Mouse (Mus musculus) embryonic facial prominence, embryonic 15.5 days (tissue): ENCODE results near the gene Sgms1. TPM values are rescaled to one million over a fixed set of nuclear protein-coding genes. Genes with fewer than 3 reads are reported as not detected.

Experiments used
- ATAC-seq: fragments of 200-750 bp; cut with Nextera tagmentation; 2 replicates; pipeline ENCODE4 v1.8.0; 2017; ENCODE audit warnings: low read depth, moderate TSS enrichment; ENCODE audit not compliant: insufficient number of reproducible peaks, low FRiP score, low TSS enrichment
- H3K27ac ChIP-seq: fragments of 300-500 bp; sonication (generic); replicated peaks from 2 replicates; pipeline ENCODE4 v1.5.1; 2015; ENCODE audit warnings: mild to moderate bottlenecking, inconsistent platforms
- H3K27me3 ChIP-seq: fragments of 300-500 bp; sonication (generic); 2 replicates; pipeline ENCODE4 v1.6.1; 2015; ENCODE audit warnings: inconsistent platforms
- H3K36me3 ChIP-seq: fragments of 300-500 bp; sonication (generic); 2 replicates; pipeline ENCODE4 v1.6.1; 2015; ENCODE audit warnings: mild to moderate bottlenecking, inconsistent platforms
- H3K4me1 ChIP-seq: fragments of 300-500 bp; sonication (generic); 2 replicates; pipeline ENCODE4 v1.6.1; 2015; ENCODE audit warnings: inconsistent platforms
- H3K4me2 ChIP-seq: fragments of 300-500 bp; sonication (generic); replicated peaks from 2 replicates; pipeline ENCODE4 v1.6.1; 2015; ENCODE audit warnings: mild to moderate bottlenecking, inconsistent platforms
- H3K4me3 ChIP-seq: fragments of 300-500 bp; sonication (generic); replicated peaks from 2 replicates; pipeline ENCODE4 v1.5.1; 2015; ENCODE audit warnings: mild to moderate bottlenecking, inconsistent platforms
- H3K9ac ChIP-seq: fragments of 300-500 bp; sonication (generic); 2 replicates; pipeline ENCODE4 v1.6.1; 2015; ENCODE audit warnings: inconsistent platforms
- H3K9me3 ChIP-seq: fragments of 300-500 bp; sonication (generic); replicated peaks from 2 replicates; pipeline ENCODE4 v1.6.1; 2016; ENCODE audit warnings: inconsistent platforms
- WGBS: fragments of 180-500 bp; shearing (Covaris S2); methylation state at CpG from one replicate; pipeline ENCODE4 v1.1.7; 2015; 5-methylcytosine and 5-hydroxymethylcytosine counted together
- polyA plus RNA-seq: library from polyadenylated mRNA; unstranded; fragments of >200 nt; fragmentation: Nextera tagmentation; extraction: Ambion mirVana; gene quantifications from 2 replicates; pipeline ENCODE4 v1.2.1, GENCODE M21; 2015

Gene Sgms1
- polyA plus RNA-seq, 1 experiment from 2014 or later, result 38.8 TPM

DNA sequence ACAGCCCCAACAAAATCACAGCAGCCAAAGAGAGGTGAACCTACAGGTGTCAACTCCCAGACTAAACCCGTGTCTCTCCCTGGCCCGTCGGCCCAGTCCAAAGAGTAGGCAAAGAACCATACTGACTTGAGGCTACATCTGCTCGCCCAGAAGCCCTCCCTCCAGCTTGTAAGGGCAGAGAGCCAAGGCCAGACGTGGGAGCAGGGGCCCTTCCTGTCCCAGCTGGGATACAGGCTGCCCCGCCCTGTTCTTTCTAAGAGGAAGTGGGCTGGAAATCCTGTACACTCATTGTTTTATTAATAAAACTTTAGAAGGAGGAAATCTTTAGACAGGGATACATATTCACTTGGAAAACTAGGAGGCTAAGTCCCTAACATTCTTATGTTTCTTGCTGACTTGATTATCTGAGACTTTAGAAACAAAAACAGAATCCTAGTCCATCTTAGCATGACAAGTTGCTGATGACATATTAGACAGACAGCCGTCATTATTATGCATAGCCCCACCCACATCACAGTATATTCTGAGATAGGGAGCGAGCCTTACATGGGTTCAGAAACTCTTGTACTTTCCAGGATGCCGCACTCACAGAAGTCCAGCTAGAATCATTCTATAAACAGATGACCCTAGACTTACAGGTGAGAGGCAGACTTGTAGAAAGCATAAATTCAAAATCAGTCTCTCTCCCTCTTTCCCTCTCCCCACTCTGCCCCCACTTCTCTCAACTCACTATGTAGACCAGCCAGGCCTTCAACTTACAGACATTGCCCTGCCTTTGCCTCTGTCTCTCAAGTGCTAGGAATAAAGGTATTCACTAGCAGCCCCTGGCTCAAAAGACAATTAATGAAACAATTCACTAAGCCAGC lies 85.3 kb downstream of the Sgms1 start:
- WGBS, result 60% methylated on average over 9 of the region's 9 CpGs
- Histone ChIP-seq H3K27ac (peak overlapping the region; percentile 81), H3K4me3 (no peak overlapping the region), H3K9ac (no peak overlapping the region), H3K36me3 (no peaks in the 10 kb centered on the region), H3K27me3 (no peaks in the 10 kb centered on the region), H3K4me2 (no peak overlapping the region), H3K4me1 (peaks cover 13% of the 10 kb centered on the region), H3K9me3 (no peaks in the 10 kb centered on the region)
- ATAC-seq, result no peak; the same call in 1 of the 2 replicates

DNA sequence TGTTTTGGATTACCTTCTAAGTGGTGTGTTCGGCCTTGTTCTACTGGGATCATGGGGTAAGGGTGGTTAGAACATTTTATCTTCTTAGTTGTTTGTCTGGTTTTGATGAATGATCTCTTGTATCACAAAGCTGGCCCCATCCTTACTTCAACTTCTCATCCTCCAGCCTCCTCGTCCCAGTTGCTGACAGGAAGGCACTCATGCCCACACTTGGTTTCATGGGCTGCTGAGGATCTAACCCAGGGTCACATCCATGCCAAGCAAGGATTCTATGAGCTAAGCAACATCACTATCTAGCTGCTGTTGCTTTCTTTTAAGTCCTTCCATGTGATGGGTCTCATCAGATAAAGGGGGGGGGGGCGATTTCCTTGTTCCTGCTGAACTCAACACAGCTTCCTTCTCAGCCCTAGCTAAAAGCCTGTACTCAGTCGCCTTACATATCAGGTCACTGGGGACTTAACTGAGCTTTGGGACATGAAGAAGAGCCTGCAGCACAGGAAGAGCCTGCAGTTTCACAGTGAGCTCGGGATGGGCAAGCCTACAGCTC lies 86.6 kb downstream of the Sgms1 start:
- Histone ChIP-seq H3K9ac (no peak overlapping the region), H3K4me1 (peaks cover 13% of the 10 kb centered on the region), H3K27me3 (no peaks in the 10 kb centered on the region), H3K36me3 (no peaks in the 10 kb centered on the region), H3K27ac (no peak overlapping the region), H3K4me3 (no peak overlapping the region), H3K4me2 (no peak overlapping the region), H3K9me3 (no peaks in the 10 kb centered on the region)
- ATAC-seq, result no peak
- WGBS, result 67% methylated on average over 5 of the region's 5 CpGs

DNA sequence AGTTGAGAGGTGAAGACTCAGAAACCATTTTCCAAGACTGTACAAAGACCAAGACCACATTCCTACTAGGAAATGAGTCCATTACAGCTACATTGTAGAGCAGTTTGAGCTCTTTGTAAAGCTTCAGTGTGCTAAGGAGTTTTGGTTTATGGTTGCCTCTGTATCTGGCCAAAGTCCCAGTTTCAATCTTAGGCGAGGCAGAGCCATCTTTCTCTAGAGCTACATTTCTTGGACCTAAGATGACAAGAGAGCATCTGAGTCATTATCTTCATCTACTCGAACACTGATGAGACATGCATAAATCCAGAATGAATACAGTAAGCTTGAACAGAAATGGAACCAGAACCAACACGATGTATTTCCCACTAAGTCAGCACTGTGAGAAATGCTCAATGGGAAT lies 87.9 kb downstream of the Sgms1 start:
- Histone ChIP-seq H3K9me3 (no peaks in the 10 kb centered on the region), H3K4me3 (no peak overlapping the region), H3K9ac (no peak overlapping the region), H3K4me2 (no peak overlapping the region), H3K27ac (no peak overlapping the region), H3K4me1 (peaks cover 13% of the 10 kb centered on the region), H3K36me3 (no peaks in the 10 kb centered on the region), H3K27me3 (no peaks in the 10 kb centered on the region)
- 81% methylated on average over 3 of the region's 3 CpGs for WGBS
- ATAC-seq, result no peak

DNA sequence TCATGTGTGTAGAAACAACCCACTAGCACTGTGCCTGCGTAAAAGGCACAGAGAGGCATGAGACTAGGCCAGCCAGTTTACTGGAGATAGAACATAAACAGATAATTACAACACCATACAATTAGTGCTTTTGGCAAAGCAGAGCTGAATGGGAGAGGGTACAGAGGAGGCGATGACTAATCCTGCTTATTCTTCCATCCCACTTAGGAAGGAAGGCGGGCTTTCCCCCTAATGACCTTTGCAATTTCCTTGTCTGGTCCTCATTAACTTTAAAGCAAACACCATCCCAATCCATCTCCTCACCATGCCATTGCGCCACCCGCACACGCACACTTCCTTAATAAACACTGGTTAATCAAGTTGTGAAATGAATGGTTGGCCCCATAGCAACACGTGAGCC lies 91.3 kb downstream of the Sgms1 start:
- WGBS, result 61% methylated on average over 7 of the region's 7 CpGs
- no peak for ATAC-seq

DNA sequence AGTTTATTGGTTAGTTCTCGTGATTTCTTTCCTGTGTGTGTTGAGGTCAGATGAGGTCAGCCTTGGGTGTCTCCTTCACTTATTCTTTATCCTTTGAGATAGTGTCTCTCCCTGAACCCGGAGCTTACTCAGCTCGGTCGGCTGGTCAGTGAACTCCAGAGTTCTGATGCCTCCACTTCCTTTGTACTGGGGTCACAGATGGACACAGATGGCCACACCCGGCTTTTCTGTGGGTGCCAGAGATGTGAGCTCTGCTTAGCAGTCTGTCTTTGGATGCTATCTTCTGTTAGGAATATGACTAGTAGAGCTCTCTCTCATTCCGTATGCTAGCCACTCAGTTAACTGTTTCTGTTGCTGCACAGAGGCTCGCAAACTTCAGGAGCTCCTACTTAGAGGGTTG lies 92.7 kb downstream of the Sgms1 start:
- Histone ChIP-seq H3K9ac (no peak overlapping the region), H3K27ac (no peak overlapping the region), H3K36me3 (no peaks in the 10 kb centered on the region), H3K4me2 (no peak overlapping the region), H3K9me3 (no peaks in the 10 kb centered on the region), H3K4me1 (peaks cover 13% of the 10 kb centered on the region), H3K4me3 (no peak overlapping the region), H3K27me3 (no peaks in the 10 kb centered on the region)
- ATAC-seq, result no peak
- 68% methylated on average over 7 of the region's 7 CpGs for WGBS

More for the DNA sequence above, 91.3 kb downstream of the Sgms1 start:
- no peaks in the 10 kb centered on the region for H3K9me3 ChIP-seq
- H3K4me1 ChIP-seq, result peaks cover 2% of the 10 kb centered on the region
- H3K27ac ChIP-seq, result no peak overlapping the region
- H3K4me3 ChIP-seq, result no peak overlapping the region
- H3K27me3 ChIP-seq, result no peaks in the 10 kb centered on the region
- H3K4me2 ChIP-seq, result no peak overlapping the region
- no peaks in the 10 kb centered on the region for H3K36me3 ChIP-seq
- no peak overlapping the region for H3K9ac ChIP-seq

DNA sequence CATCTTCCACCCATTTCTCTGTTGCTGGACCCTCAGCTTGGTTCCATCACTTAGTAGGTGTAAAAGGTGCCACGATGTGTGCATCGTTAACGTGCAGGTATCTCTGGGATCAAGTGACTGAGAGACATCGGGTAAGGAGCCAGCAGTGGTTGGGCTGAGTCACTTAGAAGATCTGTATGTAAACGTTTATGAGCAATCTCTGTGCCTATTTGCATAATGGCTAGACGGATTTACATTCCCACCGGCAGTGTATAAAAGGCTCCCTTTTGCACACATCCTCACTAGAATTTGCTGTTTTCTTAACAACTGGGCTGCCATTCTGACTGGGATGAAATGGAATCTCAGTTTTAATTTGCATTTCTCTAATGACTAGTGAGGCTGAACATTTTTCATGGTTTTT lies 93.9 kb downstream of the Sgms1 start:
- WGBS, result 60% methylated on average over 7 of the region's 7 CpGs
- Histone ChIP-seq H3K27ac (no peak overlapping the region), H3K4me2 (no peak overlapping the region), H3K4me1 (peaks cover 17% of the 10 kb centered on the region), H3K9me3 (no peaks in the 10 kb centered on the region), H3K36me3 (no peaks in the 10 kb centered on the region), H3K27me3 (no peaks in the 10 kb centered on the region), H3K4me3 (no peak overlapping the region), H3K9ac (no peak overlapping the region)
- ATAC-seq, result no peak

DNA sequence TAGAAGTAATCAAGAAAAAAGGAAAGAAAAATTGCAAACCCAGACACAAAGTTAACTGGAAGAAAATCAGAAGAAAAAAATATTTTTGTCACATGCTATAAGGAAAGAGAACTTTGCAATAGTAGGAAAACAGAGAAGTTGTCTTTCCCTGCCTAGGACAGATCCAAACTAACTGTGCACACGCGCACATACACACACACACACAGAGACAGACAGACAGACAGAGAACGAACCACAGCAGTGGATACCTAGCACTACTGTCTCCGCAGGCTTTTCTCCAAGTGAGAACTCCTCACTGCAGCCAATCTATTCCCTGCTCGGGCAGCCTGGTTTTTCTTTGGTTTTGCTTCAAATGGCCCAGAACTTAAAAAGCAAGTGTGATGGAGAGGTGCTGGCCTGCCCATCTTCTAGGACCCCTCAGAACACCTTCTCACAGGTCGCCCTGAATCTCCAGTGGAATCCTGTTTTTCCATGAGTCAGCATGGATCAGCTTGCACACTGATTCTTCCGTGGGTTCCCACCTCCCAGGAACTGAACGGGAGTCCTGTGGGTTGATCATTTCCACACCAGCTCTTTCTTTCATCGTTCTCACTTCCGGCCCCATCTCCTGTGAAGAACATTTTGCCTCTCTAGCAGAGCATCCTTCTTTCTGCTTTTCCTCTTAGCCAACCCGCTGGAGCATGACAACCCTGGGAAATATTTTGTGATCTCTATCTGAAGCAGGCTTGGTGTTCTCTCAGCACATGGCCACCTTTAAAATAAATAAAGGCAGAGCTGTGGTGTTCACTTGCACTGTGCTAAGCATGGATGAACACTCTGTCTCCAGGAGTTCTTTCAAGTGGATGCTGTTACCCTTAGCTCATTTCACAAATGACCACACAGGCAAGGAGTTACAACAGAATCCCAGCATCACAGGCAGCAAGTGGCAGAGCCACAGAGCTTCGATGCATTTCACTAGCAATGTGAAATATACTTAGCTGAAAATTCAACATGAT lies 96.4 kb downstream of the Sgms1 start:
- Histone ChIP-seq H3K27ac (peak overlapping the region; percentile 44; the same call in 1 of the 2 replicates), H3K4me2 (no peak overlapping the region; the same call in 1 of the 2 replicates)
- WGBS, result 73% methylated on average over 12 of the region's 12 CpGs

DNA sequence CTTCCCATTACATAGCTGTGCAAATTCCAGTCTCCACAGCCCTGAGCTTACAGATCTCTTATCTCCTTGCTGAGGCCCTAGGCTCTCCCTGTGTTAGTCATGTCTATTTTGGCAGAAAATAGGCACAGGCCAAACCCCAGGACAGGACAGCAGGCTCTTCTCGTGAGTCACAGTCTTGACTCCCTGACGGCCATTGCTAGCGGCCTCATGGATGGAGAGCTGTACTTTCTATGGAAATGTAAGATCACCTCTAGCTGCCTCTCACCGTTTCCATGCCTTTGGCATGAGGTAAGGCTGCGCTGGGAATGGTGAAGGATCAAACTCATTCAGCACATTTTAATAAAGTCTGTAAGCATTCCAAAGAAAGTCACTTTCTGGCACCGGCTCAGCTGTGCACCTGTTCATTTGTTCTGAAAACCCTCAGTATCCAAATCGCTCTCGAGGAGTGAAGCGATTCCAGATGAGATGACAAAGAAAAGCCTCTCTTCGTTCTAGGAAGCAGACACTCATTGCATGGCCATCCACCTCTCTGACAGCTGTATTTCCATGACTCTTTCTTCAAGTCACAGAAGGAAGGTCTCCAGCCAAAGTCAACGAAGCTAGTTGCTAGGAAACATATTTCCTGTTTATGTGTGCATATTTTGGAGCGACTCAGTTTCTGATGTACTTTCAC lies 97.3 kb downstream of the Sgms1 start:
- no peak overlapping the region for H3K4me3 ChIP-seq
- WGBS, result 51% methylated on average over 12 of the region's 12 CpGs
- peak overlapping the region; percentile 51; the same call in 1 of the 2 replicates for H3K27ac ChIP-seq
- peaks cover 17% of the 10 kb centered on the region for H3K4me1 ChIP-seq
- H3K27me3 ChIP-seq, result no peaks in the 10 kb centered on the region
- H3K9ac ChIP-seq, result no peak overlapping the region
- 0 out of 2 replicates have a peak, but pooled peaks have one; percentile 24 for ATAC-seq
- H3K4me2 ChIP-seq, result no peak overlapping the region
- no peaks in the 10 kb centered on the region for H3K9me3 ChIP-seq
- no peaks in the 10 kb centered on the region for H3K36me3 ChIP-seq

More for the DNA sequence above, 96.4 kb downstream of the Sgms1 start:
- no peaks in the 10 kb centered on the region for H3K9me3 ChIP-seq
- peaks cover 17% of the 10 kb centered on the region for H3K4me1 ChIP-seq
- no peaks in the 10 kb centered on the region for H3K36me3 ChIP-seq
- ATAC-seq, result no peak
- no peak overlapping the region for H3K9ac ChIP-seq
- no peak overlapping the region for H3K4me3 ChIP-seq
- H3K27me3 ChIP-seq, result no peaks in the 10 kb centered on the region

DNA sequence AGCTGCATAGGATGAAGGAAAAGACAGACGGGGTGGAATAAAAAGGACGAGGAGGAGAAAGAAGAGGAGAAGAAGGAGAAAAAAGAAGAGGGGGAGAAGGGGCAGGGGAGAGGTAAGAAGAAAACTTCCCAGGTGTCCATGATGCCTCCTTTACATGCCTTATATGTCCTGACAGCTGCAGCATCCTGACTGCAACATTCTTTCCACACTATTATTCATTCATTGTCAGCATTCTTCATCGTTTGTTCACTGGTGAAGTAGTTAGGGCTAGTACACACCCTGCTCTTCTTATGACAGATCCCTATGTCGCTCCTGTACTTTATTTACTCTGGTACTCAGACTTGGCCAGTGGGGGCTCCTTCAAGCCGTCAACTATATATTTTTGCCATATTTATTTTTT lies 98.4 kb downstream of the Sgms1 start:
- no peak for ATAC-seq
- Histone ChIP-seq H3K36me3 (no peaks in the 10 kb centered on the region), H3K27me3 (no peaks in the 10 kb centered on the region), H3K9ac (no peak overlapping the region), H3K27ac (no peak overlapping the region), H3K9me3 (no peaks in the 10 kb centered on the region), H3K4me2 (no peak overlapping the region), H3K4me1 (peaks cover 17% of the 10 kb centered on the region), H3K4me3 (no peak overlapping the region)
- WGBS, result 78% methylated on average over 5 of the region's 5 CpGs

DNA sequence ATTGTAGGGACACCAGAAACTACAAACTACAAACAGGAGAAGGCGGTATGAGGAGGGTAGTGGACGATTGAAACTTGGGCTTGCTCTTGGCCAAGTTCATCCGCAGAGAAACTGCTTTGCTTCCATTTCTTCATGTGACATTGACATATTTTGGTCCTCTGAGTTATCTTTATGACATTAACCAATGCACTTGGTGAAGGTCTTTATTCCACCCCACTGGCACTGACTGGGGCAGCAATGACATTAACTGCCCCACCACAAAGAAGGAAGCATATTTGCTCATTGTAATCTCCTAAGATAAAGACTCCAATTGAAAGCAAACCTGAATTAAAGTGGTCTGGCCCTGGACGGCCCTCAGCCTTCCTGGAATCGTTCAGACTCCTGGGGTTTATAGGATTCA lies 100.6 kb downstream of the Sgms1 start:
- H3K4me3 ChIP-seq, result no peak overlapping the region
- no peak overlapping the region for H3K27ac ChIP-seq
- ATAC-seq, result no peak
- H3K36me3 ChIP-seq, result no peaks in the 10 kb centered on the region
- peaks cover 17% of the 10 kb centered on the region for H3K4me1 ChIP-seq
- H3K9me3 ChIP-seq, result no peaks in the 10 kb centered on the region
- no peak overlapping the region for H3K9ac ChIP-seq
- no peak overlapping the region for H3K4me2 ChIP-seq
- 61% methylated on average over 5 of the region's 5 CpGs for WGBS
- H3K27me3 ChIP-seq, result no peaks in the 10 kb centered on the region
